Mouse (Mus musculus): ENCODE measurements around the gene Grid2ip.

GRCm38 (mm10) chr5:143311886-143312285, 45.3 kb upstream of the Grid2ip start:
- no peak for TF ChIP-seq CEBPB (IDR thresholded peaks at IDR 0.05; ENCODE audit: insufficient read depth, poor library complexity, severe bottlenecking)
- no peak for TF ChIP-seq POLR2A (IDR thresholded peaks at IDR 0.05; ENCODE audit: insufficient read length, low read depth)
- no peak for TF ChIP-seq TCF3 (IDR thresholded peaks at IDR 0.05; ENCODE audit: insufficient read length, low read depth)
- no peak for TF ChIP-seq E2F4 (IDR thresholded peaks at IDR 0.05; ENCODE audit: insufficient read depth)
- TF ChIP-seq REST (IDR thresholded peaks at IDR 0.05; ENCODE audit: insufficient read depth, insufficient read length) = no peak

Measured in myocyte (in vitro differentiated cells).